Mouse (Mus musculus) forebrain, embryonic 14.5 days (tissue): ENCODE measurements around the gene Muc13. TPM values are rescaled to one million over a fixed set of nuclear protein-coding genes. Genes with fewer than 3 reads are reported as not detected.

Source experiments
- ATAC-seq: fragments of 200-750 bp; cut with Nextera tagmentation; 2 replicates; pipeline ENCODE4 v1.8.0; 2017; ENCODE audit warnings: mild to moderate bottlenecking, moderate library complexity
- DNase-seq: peaks from one replicate; pipeline ENCODE4 v3.0.0-alpha.2; 2015; ENCODE audit warnings: low spot score
- H3K27ac ChIP-seq: fragments of 300-500 bp; sonication (generic); 2 replicates; pipeline ENCODE4 v1.5.1; 2014; ENCODE audit warnings: low read depth, mild to moderate bottlenecking, control low read depth, low read length, moderate library complexity
- H3K27me3 ChIP-seq: fragments of 300-500 bp; sonication (generic); replicated peaks from 2 replicates; pipeline ENCODE4 v1.6.1; 2014; ENCODE audit warnings: low read length, control low read depth, mixed read lengths; ENCODE audit not compliant: control insufficient read depth, insufficient read depth
- H3K36me3 ChIP-seq: fragments of 300-500 bp; sonication (generic); 2 replicates; pipeline ENCODE4 v1.6.1; 2014; ENCODE audit warnings: low read length, control low read depth; ENCODE audit not compliant: control insufficient read depth, insufficient read depth
- H3K4me1 ChIP-seq: fragments of 300-500 bp; sonication (generic); 2 replicates; pipeline ENCODE4 v1.6.1; 2014; ENCODE audit warnings: antibody characterized with exemption, low read length, control low read depth; ENCODE audit not compliant: control insufficient read depth, insufficient read depth
- H3K4me2 ChIP-seq: fragments of 300-500 bp; sonication (generic); 2 replicates; pipeline ENCODE4 v1.6.1; 2014; ENCODE audit warnings: mild to moderate bottlenecking, control low read depth, low read length
- H3K4me3 ChIP-seq: fragments of 300-500 bp; sonication (generic); 2 replicates; pipeline ENCODE4 v1.5.1; 2014; ENCODE audit warnings: low read depth, low read length, control low read depth
- H3K9ac ChIP-seq: fragments of 300-500 bp; sonication (generic); 2 replicates; pipeline ENCODE4 v1.6.1; 2014; ENCODE audit warnings: mild to moderate bottlenecking, low read length, control low read depth, moderate library complexity
- H3K9me3 ChIP-seq: fragments of 300-500 bp; sonication (generic); replicated peaks from 2 replicates; pipeline ENCODE4 v1.6.1; 2016; ENCODE audit warnings: low read length, control low read depth, mixed read lengths; ENCODE audit not compliant: control insufficient read depth
- WGBS: fragments of 180-500 bp; shearing (Covaris S2); extraction: QIAGEN DNeasy Blood & Tissue Kit; methylation state at CpG from one replicate; pipeline ENCODE4 v1.1.7; 2014; 5-methylcytosine and 5-hydroxymethylcytosine counted together
- polyA plus RNA-seq: library from polyadenylated mRNA; unstranded; fragments of >200 nt; fragmentation: Nextera tagmentation; extraction: Ambion mirVana; gene quantifications from 2 replicates; pipeline ENCODE4 v1.2.1, GENCODE M21; 2014

The Muc13 gene
- polyA plus RNA-seq, 1 experiment from 2014 or later: not detected

- no peak overlapping the region for H3K4me3 ChIP-seq
- H3K4me2 ChIP-seq: no peak overlapping the region
- ATAC-seq (no peak), DNase-seq (no peak)
- no peaks in the 10 kb centered on the region for H3K36me3 ChIP-seq
- 82% methylated on average over 3 of the region's 3 CpGs for WGBS
- H3K9me3 ChIP-seq: no peaks in the 10 kb centered on the region
- H3K27ac ChIP-seq: no peak overlapping the region
- H3K27me3 ChIP-seq: peaks cover 11% of the 10 kb centered on the region; the same call in 1 of the 2 replicates
- no peak overlapping the region for H3K9ac ChIP-seq
- peaks cover 17% of the 10 kb centered on the region for H3K4me1 ChIP-seq
These were observed 43.4 kb downstream of the Muc13 start for GRCm38 (mm10) chr16:33837191-33837590.

- no peak for DNase-seq
- Histone ChIP-seq H3K27me3 (no peaks in the 10 kb centered on the region; the same call in 1 of the 2 replicates), H3K4me2 (no peak overlapping the region), H3K4me3 (no peak overlapping the region), H3K4me1 (no peaks in the 10 kb centered on the region), H3K9me3 (no peaks in the 10 kb centered on the region), H3K27ac (no peak overlapping the region), H3K9ac (no peak overlapping the region), H3K36me3 (no peaks in the 10 kb centered on the region)
- WGBS: 78% methylated on average over 6 of the region's 6 CpGs
- no peak for ATAC-seq
These were observed 46.8 kb downstream of the Muc13 start for GRCm38 (mm10) chr16:33840616-33841015.

- Histone ChIP-seq H3K36me3 (no peaks in the 10 kb centered on the region), H3K27ac (no peak overlapping the region), H3K9me3 (no peaks in the 10 kb centered on the region), H3K27me3 (no peaks in the 10 kb centered on the region), H3K4me2 (no peak overlapping the region), H3K9ac (no peak overlapping the region), H3K4me3 (no peak overlapping the region), H3K4me1 (no peaks in the 10 kb centered on the region)
- 32% methylated on average over 12 of the region's 12 CpGs for WGBS
- DNase-seq: peak; percentile 13
- ATAC-seq: no peak
These were observed 48.4 kb downstream of the Muc13 start for GRCm38 (mm10) chr16:33842081-33842880.

GRCm38 (mm10) chr16:33844150-33844611, 50.3 kb downstream of the Muc13 start:
- Histone ChIP-seq H3K27ac (no peak overlapping the region), H3K4me2 (no peak overlapping the region), H3K4me1 (no peaks in the 10 kb centered on the region), H3K4me3 (no peak overlapping the region), H3K27me3 (no peaks in the 10 kb centered on the region), H3K9me3 (no peaks in the 10 kb centered on the region), H3K36me3 (no peaks in the 10 kb centered on the region), H3K9ac (no peak overlapping the region)
- DNase-seq (no peak), ATAC-seq (no peak)
- 16% methylated on average over 4 of the region's 4 CpGs for WGBS

GRCm38 (mm10) chr16:33844866-33845265, 51.0 kb downstream of the Muc13 start:
- 72% methylated on average over 6 of the region's 6 CpGs for WGBS
- ATAC-seq: no peak

GRCm38 (mm10) chr16:33853271-33853670, 59.4 kb downstream of the Muc13 start:
- no peaks in the 10 kb centered on the region for H3K36me3 ChIP-seq
- ATAC-seq (no peak), DNase-seq (no peak)
- H3K9ac ChIP-seq: no peak overlapping the region
- no peaks in the 10 kb centered on the region for H3K9me3 ChIP-seq
- H3K27ac ChIP-seq: no peak overlapping the region
- H3K4me3 ChIP-seq: no peak overlapping the region
- no peaks in the 10 kb centered on the region for H3K27me3 ChIP-seq
- H3K4me2 ChIP-seq: no peak overlapping the region
- no peaks in the 10 kb centered on the region for H3K4me1 ChIP-seq

More at GRCm38 (mm10) chr16:33844866-33845265, 51.0 kb downstream of the Muc13 start:
- H3K27me3 ChIP-seq: no peaks in the 10 kb centered on the region
- no peaks in the 10 kb centered on the region for H3K9me3 ChIP-seq
- no peak overlapping the region for H3K4me3 ChIP-seq
- no peak overlapping the region for H3K9ac ChIP-seq
- no peak overlapping the region for H3K4me2 ChIP-seq
- H3K4me1 ChIP-seq: no peaks in the 10 kb centered on the region
- no peak overlapping the region for H3K27ac ChIP-seq
- no peaks in the 10 kb centered on the region for H3K36me3 ChIP-seq
- DNase-seq: no peak

GRCm38 (mm10) chr16:33858766-33859165, 64.9 kb downstream of the Muc13 start:
- Histone ChIP-seq H3K4me1 (no peaks in the 10 kb centered on the region), H3K27me3 (no peaks in the 10 kb centered on the region), H3K4me3 (no peak overlapping the region), H3K27ac (no peak overlapping the region), H3K9ac (no peak overlapping the region), H3K4me2 (no peak overlapping the region), H3K36me3 (no peaks in the 10 kb centered on the region), H3K9me3 (no peaks in the 10 kb centered on the region)
- DNase-seq: no peak
- ATAC-seq: no peak
- 81% methylated on average over 2 of the region's 2 CpGs for WGBS

- Histone ChIP-seq H3K27me3 (no peaks in the 10 kb centered on the region), H3K4me1 (no peaks in the 10 kb centered on the region), H3K4me3 (no peak overlapping the region), H3K27ac (no peak overlapping the region), H3K4me2 (no peak overlapping the region), H3K36me3 (no peaks in the 10 kb centered on the region), H3K9me3 (no peaks in the 10 kb centered on the region), H3K9ac (no peak overlapping the region)
- DNase-seq (no peak), ATAC-seq (no peak)
- WGBS: 64% methylated on average over 5 of the region's 5 CpGs
These were observed 65.5 kb downstream of the Muc13 start for GRCm38 (mm10) chr16:33859380-33859779.

- 35% methylated on average over 14 of the region's 14 CpGs for WGBS
- Histone ChIP-seq H3K4me2 (peak overlapping the region; percentile 28; the same call in 1 of the 2 replicates), H3K4me3 (0 out of 2 replicates have a peak overlapping the region, but pooled peaks have one; percentile 5), H3K27ac (no peak overlapping the region), H3K27me3 (no peaks in the 10 kb centered on the region), H3K9me3 (no peaks in the 10 kb centered on the region), H3K4me1 (no peaks in the 10 kb centered on the region), H3K36me3 (no peaks in the 10 kb centered on the region), H3K9ac (no peak overlapping the region)
- peak; percentile 78 for DNase-seq
- ATAC-seq: peak; percentile 83
These were observed 66.3 kb downstream of the Muc13 start for GRCm38 (mm10) chr16:33859988-33860700.
